Mouse (Mus musculus): ENCODE results near the gene Fam71e1.
A peak's percentile ranks its signal among the peaks of the same experiment; 100 is the strongest.

The Fam71e1 gene

GRCm38 (mm10) chr7:44495992-44496770 lies at the start of gene Fam71e1, which contains the start of gene Emc10:
Fam71e1 (plus strand) TSS chr7:44496581.
Emc10 (minus strand) TSS chr7:44496529.
- peak; percentile 98 for DNase-seq

DNA sequence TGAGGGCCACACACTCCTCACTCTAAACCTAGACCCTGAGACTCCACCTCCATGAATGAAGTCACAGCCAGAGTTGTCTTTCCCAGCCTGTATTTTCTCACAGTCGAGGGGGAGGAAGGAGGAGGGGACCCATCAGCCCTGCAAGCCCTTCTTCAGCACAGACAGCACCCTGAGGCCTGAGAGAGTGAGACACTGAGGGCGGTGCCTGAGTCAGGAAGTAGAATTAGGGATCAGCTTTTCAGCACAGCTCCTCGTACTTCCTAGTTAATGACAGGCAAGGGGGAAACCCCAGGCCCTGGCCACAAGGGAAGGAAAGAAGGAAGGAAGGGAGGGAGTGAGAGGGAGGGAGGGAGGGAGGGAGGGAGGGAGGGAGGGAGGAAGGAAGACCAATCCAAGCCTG lies 43.1 kb upstream of the Fam71e1 start:
- DNase-seq: no peak

- DNase-seq: no peak
Observed at GRCm38 (mm10) chr7:44456302-44456701, 40.1 kb upstream of the Fam71e1 start.

GRCm38 (mm10) chr7:44460067-44460466 lies 36.3 kb upstream of the Fam71e1 start:
- DNase-seq: no peak

GRCm38 (mm10) chr7:44460767-44461502 lies 35.4 kb upstream of the Fam71e1 start:
- peak; percentile 5 for DNase-seq

DNA sequence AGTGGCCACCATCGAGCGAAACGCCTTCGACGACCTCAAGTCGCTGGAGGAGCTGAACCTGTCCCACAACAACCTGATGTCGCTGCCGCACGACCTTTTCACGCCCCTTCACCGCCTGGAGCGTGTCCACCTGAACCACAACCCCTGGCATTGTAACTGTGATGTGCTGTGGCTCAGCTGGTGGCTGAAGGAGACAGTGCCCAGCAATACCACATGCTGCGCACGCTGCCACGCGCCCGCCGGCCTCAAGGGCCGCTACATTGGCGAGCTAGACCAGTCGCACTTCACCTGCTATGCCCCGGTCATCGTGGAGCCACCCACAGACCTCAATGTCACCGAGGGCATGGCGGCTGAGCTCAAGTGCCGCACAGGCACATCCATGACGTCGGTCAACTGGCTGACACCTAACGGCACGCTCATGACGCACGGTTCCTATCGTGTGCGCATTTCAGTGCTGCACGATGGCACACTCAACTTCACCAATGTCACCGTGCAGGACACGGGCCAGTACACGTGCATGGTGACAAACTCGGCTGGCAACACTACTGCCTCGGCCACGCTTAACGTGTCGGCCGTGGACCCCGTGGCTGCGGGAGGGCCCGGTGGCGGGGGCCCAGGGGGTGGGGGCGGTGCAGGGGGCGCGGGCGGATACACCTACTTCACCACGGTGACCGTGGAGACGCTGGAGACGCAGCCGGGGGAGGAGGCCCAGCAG lies 34.7 kb upstream of the Fam71e1 start:
- DNase-seq: peak; percentile 7

DNA sequence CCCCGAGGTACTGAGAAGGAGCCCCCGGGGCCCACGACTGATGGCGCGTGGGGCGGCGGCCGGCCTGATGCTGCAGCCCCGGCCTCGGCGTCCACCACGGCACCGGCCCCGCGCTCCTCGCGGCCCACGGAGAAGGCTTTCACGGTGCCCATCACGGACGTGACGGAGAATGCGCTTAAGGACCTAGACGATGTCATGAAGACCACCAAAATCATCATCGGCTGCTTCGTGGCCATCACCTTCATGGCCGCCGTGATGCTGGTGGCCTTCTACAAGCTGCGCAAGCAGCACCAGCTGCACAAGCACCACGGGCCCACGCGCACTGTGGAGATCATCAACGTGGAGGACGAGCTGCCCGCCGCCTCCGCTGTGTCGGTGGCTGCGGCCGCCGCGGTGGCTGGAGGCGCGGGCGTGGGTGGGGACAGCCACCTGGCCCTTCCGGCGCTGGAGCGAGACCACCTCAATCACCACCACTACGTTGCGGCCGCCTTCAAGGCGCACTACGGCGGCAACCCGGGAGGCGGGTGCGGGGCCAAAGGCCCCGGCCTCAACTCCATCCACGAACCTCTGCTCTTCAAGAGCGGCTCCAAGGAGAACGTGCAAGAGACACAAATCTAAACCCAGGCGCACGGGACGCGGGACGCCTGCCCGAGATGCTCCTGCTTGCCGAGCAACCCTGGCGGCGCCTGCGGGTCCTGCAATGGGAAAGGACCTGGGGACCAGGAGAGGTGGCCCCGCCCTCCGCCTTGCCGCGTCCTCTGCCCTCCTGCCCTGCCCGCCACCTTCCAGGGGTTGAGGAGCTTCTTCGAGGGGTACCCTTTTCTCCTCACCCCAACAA lies 33.9 kb upstream of the Fam71e1 start:
- DNase-seq: peak; percentile 79

DNA sequence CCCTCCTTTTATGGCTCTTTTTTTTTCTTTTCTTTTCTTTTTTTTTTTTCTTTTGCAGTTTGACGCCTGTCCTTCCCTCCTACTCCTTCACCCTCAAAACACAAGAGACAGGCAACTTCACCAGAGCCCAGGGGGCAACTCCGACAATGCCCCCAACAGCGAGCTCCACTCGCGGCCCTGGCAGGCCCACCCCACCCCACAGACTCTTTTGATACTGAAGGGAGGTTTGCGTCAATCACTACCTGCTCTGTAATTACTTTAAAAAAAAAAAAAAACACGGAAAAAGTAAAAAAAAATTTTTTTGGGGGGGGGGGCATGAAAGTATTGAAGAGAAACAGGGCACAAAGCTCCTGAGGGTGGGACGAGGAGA lies 33.3 kb upstream of the Fam71e1 start:
- DNase-seq: no peak

GRCm38 (mm10) chr7:44463556-44464225 lies 32.7 kb upstream of the Fam71e1 start:
- peak; percentile 4 for DNase-seq

GRCm38 (mm10) chr7:44464511-44464910 lies 31.9 kb upstream of the Fam71e1 start:
- DNase-seq: peak; percentile 12

- peak; percentile 4 for DNase-seq
Observed at GRCm38 (mm10) chr7:44465111-44465510, 31.3 kb upstream of the Fam71e1 start, which contains the start of gene Aspdh. Aspdh (plus strand) TSS chr7:44465391.

- peak; percentile 11 for DNase-seq
Observed at GRCm38 (mm10) chr7:44466006-44466887, 30.1 kb upstream of the Fam71e1 start.

- DNase-seq: peak; percentile 23
Observed at GRCm38 (mm10) chr7:44466888-44467311, 29.5 kb upstream of the Fam71e1 start.

- DNase-seq: peak; percentile 86
Observed at GRCm38 (mm10) chr7:44467811-44468411, 28.5 kb upstream of the Fam71e1 start, which contains the start of gene Josd2. Josd2 (plus strand) TSS chr7:44467980.

- DNase-seq: peak; percentile 14
Observed at GRCm38 (mm10) chr7:44468644-44469285, 27.6 kb upstream of the Fam71e1 start.

GRCm38 (mm10) chr7:44469677-44470675 lies 26.4 kb upstream of the Fam71e1 start:
- peak; percentile 9 for DNase-seq

GRCm38 (mm10) chr7:44470696-44471612 lies 25.4 kb upstream of the Fam71e1 start:
- DNase-seq: peak; percentile 8
